Mouse (Mus musculus): ENCODE measurements around the gene Rbms2. TPM values are rescaled to one million over a fixed set of nuclear protein-coding genes. Genes with fewer than 3 reads are reported as not detected.

Rbms2 gene
- polyA plus RNA-seq, 1 experiment from 2014 or later = 19.2 TPM

- no peaks in the 10 kb centered on the region for H3K27me3 ChIP-seq
- H3K9me3 ChIP-seq = no peaks in the 10 kb centered on the region
- H3K4me2 ChIP-seq = no peak overlapping the region
- WGBS = 87% methylated on average over 14 of the region's 14 CpGs
- H3K4me3 ChIP-seq (replicated peaks) = no peak overlapping the region
- H3K4me1 ChIP-seq = peaks cover 6% of the 10 kb centered on the region
- no peak overlapping the region for H3K9ac ChIP-seq
- no peak overlapping the region for H3K27ac ChIP-seq
- H3K36me3 ChIP-seq (replicated peaks) = peaks cover 6% of the 10 kb centered on the region; the same call in 1 of the 2 replicates
- ATAC-seq (ENCODE audit: low FRiP score) = no peak
Measured at GRCm38 (mm10) chr10:128150941-128151340, 29.2 kb downstream of the Rbms2 start.

- Histone ChIP-seq H3K9me3 (no peaks in the 10 kb centered on the region), H3K4me1 (peaks cover 6% of the 10 kb centered on the region), H3K9ac (no peak overlapping the region), H3K4me2 (peak overlapping the region; percentile 17), H3K4me3 (replicated peaks) (no peak overlapping the region), H3K27ac (0 out of 2 replicates have a peak overlapping the region, but pooled peaks have one; percentile 26), H3K27me3 (no peaks in the 10 kb centered on the region), H3K36me3 (replicated peaks) (peaks cover 14% of the 10 kb centered on the region)
- WGBS = 4% methylated on average over 5 of the region's 5 CpGs
- ATAC-seq (ENCODE audit: low FRiP score) = peak; percentile 33; the same call in 1 of the 2 replicates
Measured at GRCm38 (mm10) chr10:128149592-128149991, 30.5 kb downstream of the Rbms2 start.

GRCm38 (mm10) chr10:128148789-128149365 lies 31.2 kb downstream of the Rbms2 start:
- peaks cover 6% of the 10 kb centered on the region for H3K4me1 ChIP-seq

GRCm38 (mm10) chr10:128144961-128145360 lies 35.1 kb downstream of the Rbms2 start:
- no peak overlapping the region for H3K9ac ChIP-seq
- H3K4me3 ChIP-seq (replicated peaks) = no peak overlapping the region
- peaks cover 25% of the 10 kb centered on the region; the same call in 1 of the 2 replicates for H3K36me3 ChIP-seq (replicated peaks)
- peaks cover 6% of the 10 kb centered on the region for H3K4me1 ChIP-seq
- H3K9me3 ChIP-seq = no peaks in the 10 kb centered on the region
- no peaks in the 10 kb centered on the region for H3K27me3 ChIP-seq
- no peak overlapping the region for H3K4me2 ChIP-seq
- no peak for ATAC-seq (ENCODE audit: low FRiP score)
- 90% methylated on average over 2 of the region's 2 CpGs for WGBS
- H3K27ac ChIP-seq = no peak overlapping the region

More at GRCm38 (mm10) chr10:128148789-128149365, 31.2 kb downstream of the Rbms2 start:
- Histone ChIP-seq H3K4me3 (replicated peaks) (no peak overlapping the region), H3K27ac (peak overlapping the region; percentile 61; the same call in 1 of the 2 replicates), H3K9me3 (no peaks in the 10 kb centered on the region), H3K36me3 (replicated peaks) (peaks cover 16% of the 10 kb centered on the region), H3K4me2 (no peak overlapping the region), H3K27me3 (no peaks in the 10 kb centered on the region), H3K9ac (no peak overlapping the region)
- 91% methylated on average over 5 of the region's 5 CpGs for WGBS
- ATAC-seq (ENCODE audit: low FRiP score) = no peak

- H3K9ac ChIP-seq = no peak overlapping the region
Measured at GRCm38 (mm10) chr10:128143659-128144058, 36.4 kb downstream of the Rbms2 start.

GRCm38 (mm10) chr10:128142165-128142564 lies 37.9 kb downstream of the Rbms2 start:
- H3K27ac ChIP-seq = no peak overlapping the region
- no peak overlapping the region for H3K9ac ChIP-seq
- 74% methylated on average over 2 of the region's 2 CpGs for WGBS
- peaks cover 38% of the 10 kb centered on the region for H3K36me3 ChIP-seq (replicated peaks)
- no peaks in the 10 kb centered on the region for H3K9me3 ChIP-seq
- no peaks in the 10 kb centered on the region for H3K4me1 ChIP-seq
- H3K27me3 ChIP-seq = no peaks in the 10 kb centered on the region
- H3K4me3 ChIP-seq (replicated peaks) = no peak overlapping the region
- no peak for ATAC-seq (ENCODE audit: low FRiP score)
- H3K4me2 ChIP-seq = no peak overlapping the region

More at GRCm38 (mm10) chr10:128143659-128144058, 36.4 kb downstream of the Rbms2 start:
- H3K27me3 ChIP-seq = no peaks in the 10 kb centered on the region
- ATAC-seq (ENCODE audit: low FRiP score) = no peak
- H3K4me3 ChIP-seq (replicated peaks) = no peak overlapping the region
- 79% methylated on average over 4 of the region's 4 CpGs for WGBS
- H3K4me2 ChIP-seq = no peak overlapping the region
- no peak overlapping the region for H3K27ac ChIP-seq
- H3K4me1 ChIP-seq = no peaks in the 10 kb centered on the region
- H3K9me3 ChIP-seq = no peaks in the 10 kb centered on the region
- H3K36me3 ChIP-seq (replicated peaks) = peaks cover 28% of the 10 kb centered on the region; the same call in 1 of the 2 replicates

- Histone ChIP-seq H3K4me1 (no peaks in the 10 kb centered on the region), H3K4me2 (no peak overlapping the region), H3K27ac (no peak overlapping the region), H3K4me3 (replicated peaks) (no peak overlapping the region), H3K9me3 (no peaks in the 10 kb centered on the region), H3K36me3 (replicated peaks) (peaks cover 36% of the 10 kb centered on the region), H3K9ac (no peak overlapping the region), H3K27me3 (no peaks in the 10 kb centered on the region)
- 68% methylated on average over 12 of the region's 12 CpGs for WGBS
- no peak for ATAC-seq (ENCODE audit: low FRiP score)
Measured at GRCm38 (mm10) chr10:128140236-128140952, 39.7 kb downstream of the Rbms2 start.

GRCm38 (mm10) chr10:128135374-128135773 lies 44.7 kb downstream of the Rbms2 start:
- H3K36me3 ChIP-seq (replicated peaks) = peaks cover 33% of the 10 kb centered on the region
- no peak overlapping the region for H3K27ac ChIP-seq
- H3K27me3 ChIP-seq = no peaks in the 10 kb centered on the region
- H3K4me3 ChIP-seq (replicated peaks) = no peak overlapping the region
- no peak overlapping the region for H3K4me2 ChIP-seq
- no peak overlapping the region for H3K9ac ChIP-seq
- no peak for ATAC-seq (ENCODE audit: low FRiP score)
- H3K9me3 ChIP-seq = no peaks in the 10 kb centered on the region
- H3K4me1 ChIP-seq = no peaks in the 10 kb centered on the region
- 90% methylated on average over 6 of the region's 6 CpGs for WGBS

- no peaks in the 10 kb centered on the region for H3K4me1 ChIP-seq
- H3K27me3 ChIP-seq = no peaks in the 10 kb centered on the region
- no peak overlapping the region for H3K9ac ChIP-seq
- peaks cover 37% of the 10 kb centered on the region for H3K36me3 ChIP-seq (replicated peaks)
- H3K4me2 ChIP-seq = no peak overlapping the region
- no peak overlapping the region for H3K4me3 ChIP-seq (replicated peaks)
- H3K9me3 ChIP-seq = no peaks in the 10 kb centered on the region
- no peak for ATAC-seq (ENCODE audit: low FRiP score)
- 53% methylated on average over 13 of the region's 13 CpGs for WGBS
- no peak overlapping the region for H3K27ac ChIP-seq
Measured at GRCm38 (mm10) chr10:128133650-128134332, 46.3 kb downstream of the Rbms2 start.

GRCm38 (mm10) chr10:128131812-128132211 lies 48.3 kb downstream of the Rbms2 start:
- peaks cover 43% of the 10 kb centered on the region for H3K36me3 ChIP-seq (replicated peaks)
- no peaks in the 10 kb centered on the region for H3K9me3 ChIP-seq

GRCm38 (mm10) chr10:128131297-128131696 lies 48.8 kb downstream of the Rbms2 start:
- Histone ChIP-seq H3K27ac (no peak overlapping the region), H3K4me2 (no peak overlapping the region), H3K9me3 (no peaks in the 10 kb centered on the region), H3K36me3 (replicated peaks) (peaks cover 48% of the 10 kb centered on the region), H3K4me1 (no peaks in the 10 kb centered on the region), H3K4me3 (replicated peaks) (no peak overlapping the region), H3K27me3 (no peaks in the 10 kb centered on the region), H3K9ac (no peak overlapping the region)
- no peak for ATAC-seq (ENCODE audit: low FRiP score)
- WGBS = 90% methylated on average over 3 of the region's 3 CpGs

More at GRCm38 (mm10) chr10:128131812-128132211, 48.3 kb downstream of the Rbms2 start:
- no peaks in the 10 kb centered on the region for H3K4me1 ChIP-seq
- H3K9ac ChIP-seq = no peak overlapping the region
- H3K4me2 ChIP-seq = no peak overlapping the region
- H3K27me3 ChIP-seq = no peaks in the 10 kb centered on the region
- no peak overlapping the region for H3K4me3 ChIP-seq (replicated peaks)
- no peak for ATAC-seq (ENCODE audit: low FRiP score)
- no peak overlapping the region for H3K27ac ChIP-seq

- H3K9ac ChIP-seq = no peak overlapping the region
- no peaks in the 10 kb centered on the region for H3K9me3 ChIP-seq
- no peak for ATAC-seq (ENCODE audit: low FRiP score)
- no peak overlapping the region for H3K27ac ChIP-seq
- no peaks in the 10 kb centered on the region for H3K27me3 ChIP-seq
- H3K36me3 ChIP-seq (replicated peaks) = peaks cover 73% of the 10 kb centered on the region
- WGBS = 89% methylated on average over 8 of the region's 8 CpGs
- H3K4me1 ChIP-seq = no peaks in the 10 kb centered on the region
- H3K4me3 ChIP-seq (replicated peaks) = no peak overlapping the region
- no peak overlapping the region for H3K4me2 ChIP-seq
Measured at GRCm38 (mm10) chr10:128128143-128128542, 52.0 kb downstream of the Rbms2 start.

Data from forebrain, embryonic 12.5 days (tissue).